Mouse (Mus musculus) gonadal fat pad, adult 2 months (tissue): Measurements from ENCODE around the gene Acsm4. TPM values are rescaled to one million over a fixed set of nuclear protein-coding genes. Genes with fewer than 3 reads are reported as not detected.
"Not testable (repeated sequence)": the region's sequence is repeated elsewhere in the genome, so short reads cannot be mapped to it uniquely, and the experiment has no call there.

Source experiments
- DNase-seq: peaks from one replicate; pipeline ENCODE4 v3.0.0-alpha.2; 2012; ENCODE audit warnings: low read depth
- polyA plus RNA-seq: library from polyadenylated mRNA; depleted of rRNA; stranded (reverse); fragments of >200 nt; gene quantifications from 2 replicates; pipeline ENCODE4 v1.2.3, GENCODE M21; 2012; rRNA removed

Gene Acsm4
- polyA plus RNA-seq = not detected in 2 replicates

DNA sequence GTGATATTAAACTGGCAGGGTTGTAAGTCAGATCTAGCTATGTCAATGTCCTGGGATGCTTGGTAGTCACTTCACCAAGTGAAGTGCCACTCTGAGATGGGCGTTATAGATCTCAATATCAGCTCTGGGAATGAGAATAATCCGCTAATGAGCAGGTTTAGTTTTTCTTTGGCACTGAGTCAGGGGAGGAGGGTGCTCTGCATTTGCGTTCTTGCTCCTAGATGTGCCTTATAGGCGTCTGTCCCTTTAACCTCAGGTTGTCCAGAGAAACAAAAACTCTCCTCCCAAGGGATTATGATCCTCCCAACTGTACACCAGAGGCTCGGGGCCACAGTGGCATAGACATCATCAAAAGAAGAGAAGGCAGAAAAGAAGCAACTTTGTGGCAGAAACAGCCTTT lies at the start of gene Acsm4:
Gene Acsm4 (plus strand): TSS at position 301 of the 400 bp plus-strand sequence.
- no peak for DNase-seq

DNA sequence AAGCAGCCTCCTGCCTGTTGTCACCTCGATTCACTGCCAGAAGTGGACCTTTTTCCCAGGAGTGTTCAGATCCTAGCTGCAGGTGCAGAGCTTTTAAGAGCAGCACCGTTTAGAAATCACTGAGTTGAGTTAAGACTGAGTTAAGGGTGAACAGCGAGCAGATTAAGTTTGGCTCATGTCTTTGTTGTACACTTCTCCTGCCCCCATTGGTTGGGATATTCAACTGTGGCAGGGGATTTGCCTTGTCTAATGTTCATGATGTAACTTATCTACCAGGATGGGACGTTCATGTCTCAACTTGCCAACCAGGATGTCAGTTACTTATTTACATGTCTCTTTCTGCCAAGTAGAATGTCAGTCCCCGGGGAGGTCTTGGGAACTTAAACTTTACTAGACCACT lies 47.5 kb upstream of the Acsm4 start:
- no peak for DNase-seq

DNA sequence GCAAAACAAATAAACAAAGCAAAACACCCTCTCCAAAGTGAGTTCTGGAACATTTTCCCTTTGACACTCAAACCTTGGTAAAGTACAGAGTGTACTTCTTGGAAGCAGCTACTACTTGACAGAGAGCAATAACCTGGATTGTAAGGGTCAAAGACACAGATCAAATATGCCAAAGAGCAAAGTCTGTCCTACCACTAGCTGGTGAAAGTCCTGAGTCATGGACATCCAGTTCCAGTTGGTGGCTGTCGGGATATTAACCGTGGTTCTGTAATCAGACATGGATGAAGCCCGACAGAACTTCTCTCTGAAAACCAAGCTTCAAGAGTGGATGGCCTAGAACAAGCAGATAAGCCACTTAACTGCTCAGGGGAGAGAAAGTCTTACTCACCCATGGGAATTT lies 21.9 kb upstream of the Acsm4 start:
- DNase-seq = no peak

DNA sequence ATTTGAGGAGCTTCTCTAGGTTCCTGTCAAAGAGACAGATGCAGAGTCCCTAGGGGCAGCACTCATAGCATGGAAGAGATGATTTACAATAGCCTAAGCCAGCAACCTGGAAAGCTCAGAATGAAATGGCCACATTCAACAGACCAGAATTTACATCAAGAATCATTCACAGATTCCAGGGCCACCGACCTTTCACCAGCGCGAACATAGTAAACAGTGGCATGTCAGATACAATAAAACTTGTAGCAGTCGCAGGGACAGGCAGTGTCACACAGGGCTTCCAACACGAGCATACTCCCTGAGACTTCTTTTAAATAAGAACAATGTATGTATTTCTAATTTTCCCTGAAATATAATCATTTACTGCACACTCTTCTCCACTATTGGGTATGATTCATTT lies 19.4 kb upstream of the Acsm4 start:
- DNase-seq = no peak

DNA sequence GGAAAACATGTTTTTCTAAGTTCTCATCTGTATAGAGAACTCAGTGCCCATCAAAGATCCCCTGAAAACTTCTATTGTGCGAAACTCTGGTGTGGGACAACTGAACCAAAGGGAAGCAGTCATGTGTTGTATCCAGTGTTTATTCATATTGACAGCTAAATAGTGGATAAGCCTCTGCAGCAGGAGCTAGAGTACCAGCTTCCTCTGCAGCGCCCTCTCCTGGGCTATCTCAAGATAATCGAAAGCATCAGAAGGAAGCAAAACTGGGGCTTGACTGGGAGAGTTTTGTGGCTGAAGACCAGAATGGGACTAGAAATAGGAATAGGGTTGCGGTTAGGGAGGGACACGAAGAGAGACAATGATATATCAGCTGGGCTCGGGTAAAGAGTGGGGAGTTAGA lies 18.9 kb upstream of the Acsm4 start:
- DNase-seq = no peak

DNA sequence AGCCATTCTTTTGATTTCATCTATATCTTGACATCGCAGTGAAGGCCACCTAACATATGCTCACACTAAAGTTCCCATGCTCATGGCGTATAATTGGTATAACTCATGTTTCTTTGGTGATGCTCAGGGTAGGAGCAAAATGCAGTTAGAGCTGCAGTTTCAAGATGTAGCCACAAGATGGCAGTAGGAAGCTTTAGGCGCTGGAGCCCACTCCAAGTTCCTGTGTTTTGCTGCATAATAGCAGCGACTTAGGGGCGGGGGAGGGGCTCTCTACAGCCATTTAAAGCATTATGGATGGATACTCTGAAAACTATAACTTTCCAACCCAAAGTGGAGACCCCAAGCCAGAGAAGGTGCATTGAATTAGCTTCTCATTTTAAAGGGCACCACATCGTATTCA lies 16.4 kb upstream of the Acsm4 start:
- DNase-seq = no peak

DNA sequence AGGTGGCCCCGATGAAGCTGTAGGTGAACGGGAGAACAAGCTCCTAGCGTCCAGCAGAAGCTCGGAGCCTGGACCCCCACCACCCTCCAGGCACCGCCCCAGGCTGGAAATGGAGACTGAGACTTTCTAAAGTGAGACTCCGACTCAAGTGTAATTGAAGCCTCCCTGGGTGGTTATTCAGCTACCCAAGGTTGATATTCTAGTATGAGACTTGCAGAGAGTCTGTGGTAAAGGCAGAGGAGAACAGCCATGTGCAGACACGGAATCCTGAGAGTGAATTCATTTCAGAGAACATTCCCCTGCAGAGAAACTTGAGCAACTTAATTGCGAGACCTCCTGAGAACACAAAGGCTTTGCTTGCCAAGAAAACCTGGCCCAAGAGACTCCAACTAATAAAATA lies 9.7 kb upstream of the Acsm4 start:
- no peak for DNase-seq

DNA sequence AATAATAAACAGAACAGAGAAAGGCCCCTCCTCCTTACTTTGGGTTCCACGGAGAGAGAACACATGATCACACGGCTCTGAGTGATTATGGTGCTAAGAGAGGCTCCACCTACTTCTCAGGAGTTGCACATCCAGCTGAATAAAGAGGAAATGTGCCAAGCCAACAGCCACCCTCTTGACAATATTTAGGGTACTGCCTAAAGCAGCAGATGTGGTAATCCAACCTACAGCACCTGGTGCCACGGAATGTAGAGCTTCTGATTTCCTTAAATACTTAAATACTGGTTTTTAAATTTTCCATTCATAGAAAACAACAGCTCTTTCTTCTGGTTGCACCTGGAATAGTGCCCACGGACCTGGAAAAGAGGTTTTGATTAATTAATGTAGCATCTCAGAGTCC lies 7.1 kb upstream of the Acsm4 start:
- DNase-seq = no peak

DNA sequence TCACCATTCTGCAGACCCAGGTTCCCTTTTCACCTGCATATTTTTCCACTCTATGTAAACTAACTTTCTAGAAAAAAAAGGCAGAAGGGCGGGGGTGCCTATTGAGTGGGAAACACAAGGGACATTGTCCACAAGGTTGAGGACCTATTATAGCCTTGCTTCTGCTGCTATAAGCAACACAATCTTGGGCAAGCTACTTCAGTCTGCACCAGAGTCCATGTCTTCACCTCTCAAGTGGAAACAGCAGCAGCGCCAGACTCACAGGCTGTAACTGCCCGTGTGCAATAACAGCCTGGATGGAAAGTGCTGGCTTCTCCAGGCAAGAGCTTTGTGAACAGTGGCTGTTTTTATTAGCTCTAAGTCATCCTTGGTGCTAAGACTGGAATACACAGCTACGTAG lies 2.5 kb downstream of the Acsm4 start:
- DNase-seq = no peak

DNA sequence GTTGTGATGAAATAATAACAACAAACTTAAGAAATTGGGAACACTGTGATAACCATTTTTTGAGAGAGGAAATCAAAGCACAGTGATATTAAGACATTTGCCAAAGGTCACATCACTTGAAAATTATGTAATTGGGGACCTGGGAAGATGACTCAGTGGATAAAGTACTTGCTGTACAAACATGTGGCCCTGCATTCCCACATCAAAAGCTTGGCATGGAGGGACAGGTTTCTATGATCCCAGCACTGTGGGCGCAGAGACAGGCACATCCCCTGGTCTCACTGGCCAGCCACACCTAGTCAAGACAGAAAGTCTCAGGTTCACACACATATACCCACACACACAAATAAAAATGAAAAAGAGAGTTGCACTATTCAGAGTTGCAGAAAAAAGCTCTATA lies 5.1 kb downstream of the Acsm4 start:
- no peak for DNase-seq

DNA sequence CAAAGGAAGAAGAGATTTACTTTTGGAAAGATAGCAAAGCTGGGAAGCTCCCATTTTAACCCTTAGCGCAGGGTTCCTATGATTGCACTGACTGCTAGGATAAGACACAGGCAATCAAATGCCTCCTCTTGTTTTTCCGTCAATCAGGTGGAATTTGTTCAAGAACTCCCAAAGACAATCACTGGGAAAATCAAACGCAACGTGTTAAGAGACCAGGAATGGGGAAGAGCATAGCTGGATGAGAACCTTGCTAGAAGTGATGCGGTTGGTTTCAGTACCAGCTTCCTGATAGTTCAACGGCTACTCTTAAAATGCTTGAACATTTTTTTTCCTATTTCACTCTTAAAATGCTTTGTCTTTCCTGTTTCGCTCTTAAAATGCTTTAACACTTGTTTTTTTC lies 24.3 kb downstream of the Acsm4 start:
- no peak for DNase-seq

DNA sequence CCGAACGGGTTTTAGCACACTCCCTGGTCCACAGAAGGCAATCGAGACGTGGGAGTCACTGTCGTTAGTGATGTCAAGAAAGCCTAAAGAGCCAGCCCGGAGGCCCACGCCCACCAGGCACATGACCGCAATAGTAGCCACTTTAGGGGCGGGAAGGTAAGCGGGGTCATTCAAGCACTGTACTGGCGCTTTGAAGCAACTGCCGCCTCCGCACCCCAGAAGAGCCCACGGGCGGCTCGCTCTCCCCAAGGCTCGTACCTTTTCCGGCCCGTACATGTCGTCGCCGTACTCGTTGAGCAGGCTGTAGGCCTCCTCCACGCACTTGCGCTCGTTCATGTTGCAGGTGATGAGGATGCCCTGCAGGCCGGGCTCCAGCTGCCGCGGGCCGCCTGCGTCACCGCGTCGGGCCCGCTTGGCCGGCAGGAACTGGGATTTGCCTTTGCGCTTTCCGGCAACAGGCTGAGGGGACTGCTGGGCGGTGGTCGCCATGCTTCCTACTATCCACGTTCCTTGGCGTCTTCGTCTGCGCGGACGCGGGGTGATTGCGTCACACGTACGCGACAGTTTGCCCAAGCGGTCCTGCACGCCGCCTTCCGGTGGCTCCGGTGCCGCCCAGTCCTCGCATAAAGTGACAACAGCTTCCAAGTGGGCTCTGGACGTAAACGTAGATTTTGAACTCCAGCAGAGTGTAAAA lies 30.6 kb downstream of the Acsm4 start, which contains the start of gene Thumpd1:
Gene Thumpd1 (minus strand): TSS at position 546 of the 694 bp plus-strand sequence.
- DNase-seq = peak; percentile 34

DNA sequence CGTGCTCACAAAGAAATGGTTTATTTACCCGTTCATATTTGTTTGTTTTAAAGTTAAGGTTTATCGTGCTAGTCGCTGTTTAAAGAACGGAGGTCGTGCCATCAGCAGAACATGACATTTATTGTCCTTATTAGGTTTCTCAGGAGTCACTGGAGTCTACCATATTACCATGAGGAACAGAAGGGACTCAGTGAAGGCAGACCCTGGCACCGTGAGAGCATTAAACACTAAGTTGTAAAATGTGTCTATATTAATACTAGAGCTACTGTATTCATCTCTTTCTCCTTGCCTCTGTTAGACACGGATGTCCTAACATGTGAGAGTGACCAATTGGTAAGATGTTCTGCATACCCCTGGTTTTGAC lies 31.1 kb downstream of the Acsm4 start:
- DNase-seq = no peak

DNA sequence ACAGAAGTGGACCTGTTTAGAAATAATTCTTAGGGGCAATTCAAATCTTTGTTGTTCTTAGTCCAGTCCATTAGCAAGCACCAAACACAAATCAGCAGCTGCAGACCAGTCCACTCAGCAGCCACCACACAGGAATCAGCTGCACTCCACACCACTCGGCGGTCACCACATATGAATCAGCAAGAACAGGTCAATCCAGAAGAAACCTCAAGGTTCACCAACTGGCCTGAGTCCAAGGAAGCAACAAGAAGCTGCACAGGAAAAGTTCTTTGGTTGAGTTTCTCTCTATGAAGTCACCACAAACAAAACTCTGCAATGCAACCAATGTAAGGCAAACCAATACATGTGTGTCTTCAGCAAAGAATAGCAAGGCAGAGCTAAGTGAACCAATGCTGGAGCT lies 37.8 kb downstream of the Acsm4 start:
- DNase-seq = no peak

DNA sequence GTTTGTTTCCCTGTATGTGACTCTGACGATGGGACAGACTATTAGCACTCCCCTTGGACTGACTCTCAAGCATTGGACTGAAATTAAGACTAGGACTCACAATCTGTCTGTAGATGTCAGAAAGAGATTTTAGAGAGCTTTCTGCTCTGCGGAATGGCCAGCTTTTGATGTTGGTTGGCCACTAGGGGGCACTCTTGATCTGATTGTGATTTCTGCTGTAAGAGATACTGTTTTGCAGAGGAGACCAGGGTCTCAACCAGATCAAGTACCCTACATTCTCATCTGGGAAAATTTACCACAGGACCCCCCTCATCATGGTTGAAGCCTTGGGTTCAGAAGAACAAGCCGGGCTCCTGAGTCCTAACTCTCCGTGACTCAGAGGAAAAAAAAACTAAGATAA lies 41.4 kb downstream of the Acsm4 start:
- not testable (repeated sequence) for DNase-seq

DNA sequence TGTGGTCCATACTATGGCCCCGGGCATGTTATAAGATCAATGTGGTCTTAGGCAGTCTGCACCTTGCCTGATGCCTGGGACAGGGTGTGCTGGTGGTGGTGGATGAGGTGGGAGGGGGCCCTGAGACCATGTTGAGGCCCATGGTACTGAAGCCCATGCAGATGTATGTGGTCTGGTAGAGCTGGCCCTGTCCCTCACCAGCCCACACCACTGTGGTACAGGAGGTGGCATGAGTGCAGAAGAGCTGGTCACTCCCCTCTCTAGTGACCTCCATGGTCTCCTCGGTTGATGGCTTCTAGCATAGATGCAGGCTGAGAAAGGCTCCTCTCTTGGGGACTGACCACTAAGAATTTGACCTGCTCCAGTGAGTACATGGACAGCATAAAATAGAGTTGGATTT lies 49.1 kb downstream of the Acsm4 start:
- no peak for DNase-seq

DNA sequence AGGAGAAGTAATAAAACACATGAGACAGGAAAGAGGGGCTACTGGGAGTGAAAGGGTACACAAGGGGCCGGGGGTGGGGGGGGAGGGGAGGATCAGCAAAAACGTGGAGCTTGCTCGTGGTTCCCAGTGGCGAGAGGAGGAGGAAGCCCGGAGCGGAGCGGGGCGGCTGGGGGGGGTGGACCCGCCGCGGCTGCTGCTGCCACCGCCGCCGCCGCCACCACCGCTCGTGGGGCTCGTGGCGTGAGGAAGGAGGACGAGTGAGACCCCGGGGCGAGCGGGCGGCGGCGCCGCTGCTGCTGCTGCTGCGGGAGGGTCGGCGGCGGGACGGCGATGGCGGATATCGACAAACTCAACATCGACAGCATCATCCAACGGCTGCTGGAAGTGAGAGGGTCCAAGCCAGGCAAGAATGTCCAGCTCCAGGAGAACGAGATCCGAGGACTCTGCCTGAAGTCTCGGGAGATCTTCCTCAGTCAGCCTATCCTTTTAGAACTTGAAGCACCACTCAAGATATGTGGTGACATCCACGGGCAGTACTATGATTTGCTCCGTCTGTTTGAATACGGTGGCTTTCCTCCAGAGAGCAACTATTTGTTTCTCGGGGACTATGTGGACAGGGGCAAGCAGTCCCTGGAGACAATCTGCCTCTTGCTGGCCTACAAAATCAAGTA lies 50.1 kb downstream of the Acsm4 start:
- not testable (repeated sequence) for DNase-seq

DNA sequence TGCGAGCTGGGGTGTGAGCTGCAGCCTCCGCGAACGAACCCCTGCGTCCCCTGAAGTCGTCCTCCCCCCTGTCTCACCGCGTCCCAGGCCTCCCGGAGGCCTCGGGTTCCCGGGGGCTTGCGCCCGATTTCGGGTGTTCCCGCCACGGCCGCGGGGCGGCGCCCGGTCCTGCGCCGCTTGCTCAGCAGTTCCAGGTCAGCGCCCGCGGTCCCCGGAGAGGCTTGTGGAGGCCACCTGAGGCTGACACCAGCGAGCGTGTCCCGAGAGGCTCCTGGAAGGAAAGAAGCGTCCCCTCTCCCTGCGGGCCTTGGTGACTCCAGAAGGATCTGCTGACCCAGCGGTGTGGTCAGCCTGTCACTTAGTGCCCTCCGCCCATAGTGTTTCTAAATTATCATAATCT lies 54.5 kb downstream of the Acsm4 start:
- no peak for DNase-seq

DNA sequence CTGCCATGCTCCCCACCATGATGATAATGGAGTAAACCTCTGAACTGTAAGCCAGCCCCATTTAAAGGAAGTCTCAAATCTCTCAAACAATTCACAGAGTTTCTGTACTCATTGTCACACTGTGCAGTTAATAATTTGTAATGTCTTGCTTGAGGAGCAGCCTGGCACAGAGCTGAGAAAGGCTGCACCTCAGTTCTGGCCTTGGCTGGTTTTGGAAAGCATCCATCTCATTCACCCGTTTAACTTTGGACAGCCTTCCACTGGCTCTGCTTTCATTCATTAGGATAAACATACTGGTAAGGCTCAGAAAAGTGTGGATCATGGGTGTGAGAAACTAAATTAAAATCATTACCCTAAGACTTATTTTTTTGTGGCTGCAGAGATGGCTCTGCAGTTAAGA lies 56.0 kb downstream of the Acsm4 start:
- no peak for DNase-seq

DNA sequence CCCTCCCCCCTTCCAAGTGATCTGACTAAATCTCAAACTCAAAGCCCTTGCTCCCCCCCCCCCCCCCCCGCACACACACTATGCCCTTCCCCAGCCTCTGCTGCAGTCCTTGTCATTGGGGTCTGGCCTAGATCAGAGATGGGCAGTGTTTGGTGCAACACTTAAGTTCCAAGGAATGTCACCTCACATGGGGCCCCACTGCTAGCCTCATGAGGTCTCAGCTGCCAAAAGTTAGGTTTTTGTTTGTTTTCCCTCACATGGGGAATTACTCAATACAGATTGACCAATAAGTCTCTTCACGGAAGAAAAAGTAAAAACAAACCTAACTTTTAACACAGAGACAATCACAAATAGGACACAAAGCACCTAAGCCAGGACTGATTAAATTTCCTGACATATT lies 58.9 kb downstream of the Acsm4 start:
- DNase-seq = no peak

DNA sequence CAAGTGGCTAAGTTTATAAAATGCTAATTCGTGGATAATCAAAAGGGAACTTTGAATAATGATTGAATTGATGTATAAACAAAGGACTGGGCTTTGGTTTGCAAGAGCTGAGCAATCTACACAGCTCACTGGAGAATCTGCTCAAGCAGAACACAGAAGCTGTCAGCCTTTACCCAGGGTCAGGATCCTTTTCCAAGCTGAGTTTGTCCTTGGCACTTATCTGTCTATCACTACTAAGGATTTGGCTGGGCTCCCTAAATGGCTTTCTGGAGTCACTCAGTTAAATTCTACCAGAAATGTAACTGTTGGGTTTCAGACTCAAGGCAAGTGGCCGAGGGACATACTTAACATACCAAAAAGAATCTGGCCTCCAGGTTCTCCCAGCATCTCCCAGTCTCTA lies 60.1 kb downstream of the Acsm4 start:
- DNase-seq = no peak

DNA sequence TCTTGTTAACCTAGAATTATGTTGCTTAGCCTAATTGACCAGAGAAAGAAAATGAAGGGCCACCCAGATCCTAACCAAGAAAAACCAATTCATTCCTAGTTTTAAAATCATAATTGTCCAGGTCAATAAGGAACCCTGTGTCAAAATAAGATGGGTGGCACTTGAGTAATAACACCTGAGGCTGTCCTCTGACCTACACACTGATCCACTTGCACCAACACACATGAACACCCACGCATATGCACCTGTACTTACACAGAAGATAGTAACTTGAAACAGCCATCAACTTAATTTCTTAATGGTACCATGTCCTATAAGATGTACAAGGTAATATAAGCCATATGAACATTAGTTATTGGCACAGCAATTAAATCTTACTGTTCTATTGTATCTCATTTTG lies 63.9 kb downstream of the Acsm4 start:
- peak; percentile 51 for DNase-seq

DNA sequence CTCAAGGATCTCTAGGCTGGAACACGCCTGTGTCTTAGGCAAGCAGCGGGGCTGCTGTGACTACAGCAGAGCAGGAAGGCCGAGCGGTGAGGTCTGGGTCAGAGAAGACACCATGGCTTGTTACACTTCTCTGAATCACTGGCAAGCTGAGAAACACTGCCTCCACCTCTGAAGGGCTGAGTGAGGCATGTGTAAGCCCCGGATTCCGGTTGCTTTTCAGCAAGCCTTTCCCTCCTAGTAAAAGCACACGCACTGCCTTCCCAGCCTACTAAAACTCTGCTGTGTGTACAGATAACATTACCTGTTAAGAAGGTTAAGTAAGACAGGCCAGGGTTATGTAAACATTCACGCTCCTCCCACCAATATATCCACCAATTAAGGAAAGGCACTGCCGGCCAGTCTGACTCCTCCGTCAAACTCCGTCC lies 70.7 kb downstream of the Acsm4 start, which contains the start of gene Acsm3:
Gene Acsm3 (plus strand): TSS at position 397 of the 425 bp plus-strand sequence.
- no peak for DNase-seq
